Mouse (Mus musculus): ENCODE measurements around the gene Olfr453. TPM values are rescaled to one million over a fixed set of nuclear protein-coding genes. Genes with fewer than 3 reads are reported as not detected.

Gene Olfr453
- polyA plus RNA-seq, 1 experiment from 2014 or later, result not detected

GRCm38 (mm10) chr6:42794982-42795381 is 55.8 kb downstream of the Olfr453 start:
- no peak overlapping the region for H3K27ac ChIP-seq (ENCODE audit: low read depth)
- H3K36me3 ChIP-seq (ENCODE audit: insufficient read depth), result no peaks in the 10 kb centered on the region
- H3K4me2 ChIP-seq, result no peak overlapping the region
- no peaks in the 10 kb centered on the region for H3K4me1 ChIP-seq (ENCODE audit: insufficient read depth)
- 85% methylated on average over 3 of the region's 3 CpGs for WGBS
- H3K9me3 ChIP-seq (ENCODE audit: low read depth, low read length), result no peaks in the 10 kb centered on the region
- no peak for DNase-seq
- H3K27me3 ChIP-seq (ENCODE audit: insufficient read depth, low read length), result no peaks in the 10 kb centered on the region
- no peak for ATAC-seq (ENCODE audit: insufficient read depth)
- H3K4me3 ChIP-seq (ENCODE audit: low read depth, low read length), result no peak overlapping the region
- no peak overlapping the region for H3K9ac ChIP-seq
- no peak for TF ChIP-seq CTCF (IDR thresholded peaks at IDR 0.05; ENCODE audit: low read depth)

Other genes with a start within 250 kb of the Olfr453 start
- gene Olfr455, start 191.8 kb upstream of the Olfr453 start, polyA plus RNA-seq (2014; fragmentation: Nextera tagmentation; extraction: Ambion mirVana), result not detected in 2 replicates
- gene Tcaf3, start 141.7 kb upstream of the Olfr453 start, polyA plus RNA-seq (2014; fragmentation: Nextera tagmentation; extraction: Ambion mirVana), result not detected in 2 replicates
- gene Tcaf2, start 94.1 kb upstream of the Olfr453 start, polyA plus RNA-seq (2014; fragmentation: Nextera tagmentation; extraction: Ambion mirVana), result 3.6 and 3.7 TPM in 2 replicates
- 73.2 and 75.2 TPM in 2 replicates for gene Tcaf1, start 29.3 kb upstream of the Olfr453 start, polyA plus RNA-seq (2014; fragmentation: Nextera tagmentation; extraction: Ambion mirVana)
- not detected in 2 replicates for gene Olfr38, start 17.0 kb downstream of the Olfr453 start, polyA plus RNA-seq (2014; fragmentation: Nextera tagmentation; extraction: Ambion mirVana)
- not detected in 2 replicates for gene Olfr452, start 45.7 kb downstream of the Olfr453 start, polyA plus RNA-seq (2014; fragmentation: Nextera tagmentation; extraction: Ambion mirVana)
- gene Olfr450, start 72.6 kb downstream of the Olfr453 start, polyA plus RNA-seq (2014; fragmentation: Nextera tagmentation; extraction: Ambion mirVana), result not detected in 2 replicates
- gene Olfr449, start 95.0 kb downstream of the Olfr453 start, polyA plus RNA-seq (2014; fragmentation: Nextera tagmentation; extraction: Ambion mirVana), result not detected in 2 replicates
- not detected in 2 replicates for gene Olfr448, start 151.1 kb downstream of the Olfr453 start, polyA plus RNA-seq (2014; fragmentation: Nextera tagmentation; extraction: Ambion mirVana)
- not detected in 2 replicates for gene Olfr447, start 169.5 kb downstream of the Olfr453 start, polyA plus RNA-seq (2014; fragmentation: Nextera tagmentation; extraction: Ambion mirVana)
- gene Olfr446, start 182.0 kb downstream of the Olfr453 start, polyA plus RNA-seq (2014; fragmentation: Nextera tagmentation; extraction: Ambion mirVana), result not detected in 2 replicates
- not detected in 2 replicates for gene Olfr444, start 209.7 kb downstream of the Olfr453 start, polyA plus RNA-seq (2014; fragmentation: Nextera tagmentation; extraction: Ambion mirVana)